Mouse (Mus musculus) stomach, postnatal 0 days (tissue): Measurements from ENCODE around the gene Btbd16.

Experiments
- CTCF ChIP-seq: IDR thresholded peaks from 2 replicates; pipeline ENCODE4 v1.5.1; 2016; ENCODE audit warnings: antibody characterized with exemption, low read depth, mild to moderate bottlenecking, moderate library complexity
- EP300 ChIP-seq: optimal IDR thresholded peaks from 2 replicates; pipeline ENCODE3; 2016; ENCODE audit warnings: antibody characterized with exemption

GRCm38 (mm10) chr7:130793671-130794070 lies 19.8 kb downstream of the Btbd16 start:
- TF ChIP-seq CTCF, result no peak
- no peak for TF ChIP-seq EP300
